Mouse (Mus musculus): ENCODE measurements around the gene Srsf10.

DNA sequence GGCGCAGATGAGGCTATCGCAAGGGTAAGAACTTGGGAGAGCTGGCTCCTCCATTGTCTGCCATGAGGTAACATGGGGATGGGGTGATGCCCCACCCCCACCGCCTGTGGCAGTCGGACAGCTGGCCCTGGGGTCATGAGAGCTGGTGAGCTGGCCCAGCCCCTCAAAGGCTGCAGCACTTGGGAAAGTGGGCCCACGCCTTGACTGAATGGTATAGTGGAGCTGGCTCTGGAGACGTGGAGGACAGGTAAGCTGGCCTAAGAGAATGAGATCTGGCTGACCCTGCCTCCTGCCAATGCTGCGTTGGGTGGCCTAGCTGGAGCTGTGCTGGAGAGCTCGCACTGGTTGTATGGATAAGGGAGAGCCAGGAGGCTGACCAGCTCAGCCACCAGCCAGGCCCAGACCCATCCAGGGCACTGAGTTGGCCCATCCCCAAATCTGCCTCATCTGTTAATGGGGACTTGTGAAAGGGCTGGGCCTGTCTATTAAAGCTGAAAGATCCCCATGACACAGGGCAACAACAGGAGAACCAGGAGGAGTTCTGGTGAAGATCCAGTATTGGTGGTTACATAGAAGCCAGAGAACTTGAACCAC lies 21.3 kb upstream of the Srsf10 start:
- TF ChIP-seq CTCF (conservative IDR thresholded peaks at IDR 0.05; ENCODE audit: low read length), result no peak
- no peak for TF ChIP-seq NANOG (IDR thresholded peaks at IDR 0.05; ENCODE audit: borderline replicate concordance, low read length)
- TF ChIP-seq POU5F1 (IDR thresholded peaks at IDR 0.05; ENCODE audit: borderline replicate concordance, low read length), result no peak
